Comparison of ENCODE assay signal across 15 mouse cellular contexts in genomic region chr2:180205083-180205955, GRCm38 (mm10). TPM values are rescaled to one million over a fixed set of nuclear protein-coding genes. Genes with fewer than 3 reads are reported as not detected.
DNase-seq lines count a peak whose midpoint lies in the region; ATAC-seq and TF ChIP-seq lines count a peak whose summit lies in the region.
"Had no signal": no experiment of that assay in that cellular context is flagged by ENCODE, and none has a peak within 500 bp of the region (broad histone marks: within the 10 kb centered on the region; RNA-seq: fewer than 3 reads in every experiment).

No protein-coding gene starts in this region.

- ATAC-seq in embryonic facial prominence, embryonic 14.5 days (ENCODE audit: low read depth) = 0 out of 2 replicates have a peak, but pooled peaks have one; percentile 34
- ATAC-seq in hindbrain, embryonic 16.5 days = peak; percentile 55
- ATAC-seq in midbrain, postnatal 0 days (ENCODE audit: low FRiP score) = peak; percentile 36; the same call in 1 of the 2 replicates
- no peak for ATAC-seq in monocyte, adult 5-6 weeks (replicated peaks; ENCODE audit: insufficient number of reproducible peaks, low FRiP score, low TSS enrichment, poor library complexity, severe bottlenecking)

- H3K79me2 ChIP-seq in heart, adult 2 months (replicated peaks; ENCODE audit: control insufficient read depth, insufficient read depth, low read length) = no peaks in the 10 kb centered on the region

- peak in 1 of 2 experiments; percentile 53 for DNase-seq in heart, adult 2 months
- DNase-seq in heart, adult 11 months = no peak
- DNase-seq in embryonic facial prominence, embryonic 14.5 days (ENCODE audit: low spot score) = peak; percentile 7
- peak; percentile 58 for DNase-seq in midbrain, postnatal 0 days (ENCODE audit: low spot score)
- DNase-seq in urinary bladder, adult 2 months (ENCODE audit: low spot score) = no peak
- DNase-seq in spleen, adult 12 weeks (ENCODE audit: low spot score) = no peak
- DNase-seq: cerebellum, adult 11-12 months; gastrocnemius, postnatal 25 days; kidney, adult 8-10 months; lung, postnatal 14 days had no signal

- TF ChIP-seq POLR2A in heart, adult 2 months (IDR thresholded peaks at IDR 0.05; ENCODE audit: insufficient read depth, low read depth, low read length) = no peak

- no peaks in the 10 kb centered on the region for H3K9me3 ChIP-seq in embryonic facial prominence, embryonic 14.5 days (ENCODE audit: control insufficient read depth, low read length)
- no peaks in the 10 kb centered on the region for H3K9me3 ChIP-seq in hindbrain, embryonic 16.5 days (ENCODE audit: control insufficient read depth, low read length)
- H3K9me3 ChIP-seq in midbrain, postnatal 0 days (ENCODE audit: low read length) = no peaks in the 10 kb centered on the region
- H3K9me3 ChIP-seq: embryonic facial prominence, embryonic 15.5 days; heart, embryonic 12.5 days; liver, embryonic 15.5 days had no signal

- TF ChIP-seq CTCF in heart, adult 2 months (IDR thresholded peaks at IDR 0.05) = no peak
- TF ChIP-seq CTCF in midbrain, postnatal 0 days (IDR thresholded peaks at IDR 0.05) = no peak

- H3K4me3 ChIP-seq in heart, adult 2 months = no peak overlapping the region
- H3K4me3 ChIP-seq in embryonic facial prominence, embryonic 14.5 days (ENCODE audit: low read depth, low read length) = no peak overlapping the region
- H3K4me3 ChIP-seq in hindbrain, embryonic 16.5 days (ENCODE audit: low read length) = no peak overlapping the region
- H3K4me3 ChIP-seq in midbrain, postnatal 0 days (ENCODE audit: low read depth, low read length) = no peak overlapping the region
- H3K4me3 ChIP-seq: embryonic facial prominence, embryonic 15.5 days; heart, embryonic 12.5 days; liver, embryonic 15.5 days had no signal

- H3K36me3 ChIP-seq in heart, adult 2 months (ENCODE audit: control insufficient read depth, insufficient read depth, low read length) = no peaks in the 10 kb centered on the region
- H3K36me3 ChIP-seq in embryonic facial prominence, embryonic 14.5 days (ENCODE audit: control insufficient read depth, insufficient read depth, low read length) = no peaks in the 10 kb centered on the region
- no peaks in the 10 kb centered on the region for H3K36me3 ChIP-seq in hindbrain, embryonic 16.5 days (ENCODE audit: control insufficient read depth, insufficient read depth, low read length)
- no peaks in the 10 kb centered on the region for H3K36me3 ChIP-seq in midbrain, postnatal 0 days (ENCODE audit: insufficient read depth, low read length)
- H3K36me3 ChIP-seq: embryonic facial prominence, embryonic 15.5 days; liver, embryonic 15.5 days had no signal

- H3K9ac ChIP-seq in heart, adult 2 months (ENCODE audit: low read depth, low read length) = no peak overlapping the region
- H3K9ac ChIP-seq in embryonic facial prominence, embryonic 14.5 days (ENCODE audit: low read depth, low read length) = no peak overlapping the region
- H3K9ac ChIP-seq in hindbrain, embryonic 16.5 days (ENCODE audit: low read depth, low read length) = no peak overlapping the region
- no peak overlapping the region; the same call in 1 of the 2 replicates for H3K9ac ChIP-seq in midbrain, postnatal 0 days (replicated peaks; ENCODE audit: low read length, poor library complexity, severe bottlenecking)
- H3K9ac ChIP-seq: embryonic facial prominence, embryonic 15.5 days; heart, embryonic 12.5 days; liver, embryonic 15.5 days had no signal

- H3K27me3 ChIP-seq in heart, adult 2 months (ENCODE audit: control insufficient read depth, insufficient read depth, low read length) = no peaks in the 10 kb centered on the region
- no peaks in the 10 kb centered on the region for H3K27me3 ChIP-seq in embryonic facial prominence, embryonic 14.5 days (replicated peaks; ENCODE audit: control insufficient read depth, insufficient read depth, low read length)
- H3K27me3 ChIP-seq in hindbrain, embryonic 16.5 days (replicated peaks; ENCODE audit: control insufficient read depth, insufficient read depth, low read length) = no peaks in the 10 kb centered on the region
- H3K27me3 ChIP-seq in midbrain, postnatal 0 days (ENCODE audit: insufficient read depth, low read length) = no peaks in the 10 kb centered on the region
- H3K27me3 ChIP-seq: embryonic facial prominence, embryonic 15.5 days; heart, embryonic 12.5 days; liver, embryonic 15.5 days had no signal

- intact Hi-C loops in heart, adult 2 months (cut with DNase I) = loop anchor here (10.0 kb wide), 1 partner anchor 139 kb away; no protein-coding TSS in a partner anchor

- TF ChIP-seq EP300 in heart, adult 2 months (IDR thresholded peaks at IDR 0.05; ENCODE audit: insufficient read depth, low read depth, low read length) = no peak

- H3K4me1 ChIP-seq in heart, adult 2 months (ENCODE audit: control insufficient read depth, insufficient read depth, low read length) = peaks cover 7% of the 10 kb centered on the region
- H3K4me1 ChIP-seq in embryonic facial prominence, embryonic 14.5 days (ENCODE audit: control insufficient read depth, insufficient read depth, low read length) = no peaks in the 10 kb centered on the region
- peaks cover 8% of the 10 kb centered on the region for H3K4me1 ChIP-seq in hindbrain, embryonic 16.5 days (ENCODE audit: control insufficient read depth, insufficient read depth, low read depth, low read length)
- 0 out of 2 replicates have a peak, but pooled peaks cover 2% of the 10 kb centered on the region for H3K4me1 ChIP-seq in midbrain, postnatal 0 days (ENCODE audit: insufficient read depth, low read length)
- H3K4me1 ChIP-seq: liver, embryonic 15.5 days had no signal

- H3K4me2 ChIP-seq in embryonic facial prominence, embryonic 14.5 days (ENCODE audit: low read depth, low read length) = no peak overlapping the region
- H3K4me2 ChIP-seq in hindbrain, embryonic 16.5 days (ENCODE audit: low read length) = no peak overlapping the region
- no peak overlapping the region for H3K4me2 ChIP-seq in midbrain, postnatal 0 days (ENCODE audit: low read depth, low read length, poor library complexity, severe bottlenecking)
- H3K4me2 ChIP-seq: embryonic facial prominence, embryonic 15.5 days; heart, embryonic 12.5 days; liver, embryonic 15.5 days had no signal

- 70% methylated on average over 12 of the region's 12 CpGs for WGBS in heart, adult 2 months
- 70% methylated on average over 12 of the region's 12 CpGs for WGBS in embryonic facial prominence, embryonic 14.5 days
- 56% methylated on average over 12 of the region's 12 CpGs for WGBS in hindbrain, embryonic 16.5 days
- 66% methylated on average over 12 of the region's 12 CpGs for WGBS in midbrain, postnatal 0 days

- H3K27ac ChIP-seq in heart, adult 2 months = peak overlapping the region; percentile 63
- H3K27ac ChIP-seq in embryonic facial prominence, embryonic 14.5 days (replicated peaks; ENCODE audit: low read depth, low read length) = no peak overlapping the region
- peak overlapping the region; percentile 52 for H3K27ac ChIP-seq in hindbrain, embryonic 16.5 days (ENCODE audit: low read depth, low read length)
- H3K27ac ChIP-seq in midbrain, postnatal 0 days (ENCODE audit: low read depth, low read length) = no peak overlapping the region
- H3K27ac ChIP-seq: embryonic facial prominence, embryonic 15.5 days; liver, embryonic 15.5 days had no signal

RNA-seq across cellular contexts. Expression of gene Lama5, which starts 20.3 kb away (rescaled TPM):
- 100 to 1,000 TPM in 1 of 2 experiments, 10 to 100 TPM in 1; 66.3 to 104 TPM for total RNA-seq in heart, adult 2 months (2021)
- 83.6 and 109 TPM in 2 replicates for polyA plus RNA-seq in heart, adult 2 months (2012; rRNA removed)
- 25.2 and 28.2 TPM in 2 replicates for polyA plus RNA-seq in embryonic facial prominence, embryonic 14.5 days (2014; fragmentation: Nextera tagmentation; extraction: Ambion mirVana)
- 2.2 and 3.5 TPM in 2 replicates for polyA plus RNA-seq in hindbrain, embryonic 16.5 days (2015; fragmentation: Nextera tagmentation; extraction: Ambion mirVana)
- total RNA-seq in midbrain, postnatal 0 days (2014; rRNA removed) = 5.9 and 8.9 TPM in 2 replicates
- 1.8 and 1.9 TPM in 2 replicates for polyA plus RNA-seq in midbrain, postnatal 0 days (2015; fragmentation: Nextera tagmentation; extraction: Ambion mirVana)
- polyA plus RNA-seq in urinary bladder, adult 2 months (2012; rRNA removed) = 144 and 160 TPM in 2 replicates
- 0.29 to 7.1 TPM (median 0.29 TPM) in 3 replicates for total RNA-seq in monocyte, adult 5-6 weeks (2017)

RNA-seq across cellular contexts. Expression of gene Adrm1, which starts 34.0 kb away (rescaled TPM):
- total RNA-seq in heart, adult 2 months (2021) = 10 to 100 TPM; 79.2 to 89.0 TPM
- polyA plus RNA-seq in heart, adult 2 months (2012; rRNA removed) = 56.6 and 76.0 TPM in 2 replicates
- 130 and 142 TPM in 2 replicates for polyA plus RNA-seq in embryonic facial prominence, embryonic 14.5 days (2014; fragmentation: Nextera tagmentation; extraction: Ambion mirVana)
- polyA plus RNA-seq in hindbrain, embryonic 16.5 days (2015; fragmentation: Nextera tagmentation; extraction: Ambion mirVana) = 193 and 201 TPM in 2 replicates
- total RNA-seq in midbrain, postnatal 0 days (2014; rRNA removed) = 98.2 and 105 TPM in 2 replicates
- 222 and 224 TPM in 2 replicates for polyA plus RNA-seq in midbrain, postnatal 0 days (2015; fragmentation: Nextera tagmentation; extraction: Ambion mirVana)
- 84.3 and 84.4 TPM in 2 replicates for polyA plus RNA-seq in urinary bladder, adult 2 months (2012; rRNA removed)
- total RNA-seq in monocyte, adult 5-6 weeks (2017) = 50.1 to 102 TPM (median 65.6 TPM) in 3 replicates

RNA-seq across cellular contexts. Expression of gene Rps21, which starts 51.9 kb away (rescaled TPM):
- total RNA-seq in heart, adult 2 months (2021) = 100 to 1,000 TPM; 506 to 570 TPM
- polyA plus RNA-seq in heart, adult 2 months (2012; rRNA removed) = 991 and 1,183 TPM in 2 replicates
- polyA plus RNA-seq in embryonic facial prominence, embryonic 14.5 days (2014; fragmentation: Nextera tagmentation; extraction: Ambion mirVana) = 689 and 787 TPM in 2 replicates
- polyA plus RNA-seq in hindbrain, embryonic 16.5 days (2015; fragmentation: Nextera tagmentation; extraction: Ambion mirVana) = 271 and 282 TPM in 2 replicates
- total RNA-seq in midbrain, postnatal 0 days (2014; rRNA removed) = 574 and 749 TPM in 2 replicates
- 388 and 422 TPM in 2 replicates for polyA plus RNA-seq in midbrain, postnatal 0 days (2015; fragmentation: Nextera tagmentation; extraction: Ambion mirVana)
- polyA plus RNA-seq in urinary bladder, adult 2 months (2012; rRNA removed) = 3,847 and 3,981 TPM in 2 replicates
- total RNA-seq in monocyte, adult 5-6 weeks (2017) = 1,771 to 2,174 TPM (median 1,777 TPM) in 3 replicates

Comparison
In these comparisons a context has a peak if more than half of its experiments do, and no peak if none do; other contexts are left out.
1. DNase-seq: peak in embryonic facial prominence, embryonic 14.5 days (single experiment) and midbrain, postnatal 0 days (single experiment); none in heart, adult 11 months (single experiment), urinary bladder, adult 2 months (single experiment) and spleen, adult 12 weeks (single experiment).
2. H3K27ac ChIP-seq: peak in heart, adult 2 months (single experiment) and hindbrain, embryonic 16.5 days (single experiment); none in embryonic facial prominence, embryonic 14.5 days (single experiment) and midbrain, postnatal 0 days (single experiment).